Mouse (Mus musculus) layer of hippocampus, adult 9-11 months (tissue): ENCODE data around the gene Pdia3.
"Not testable (repeated sequence)": the region's sequence is repeated elsewhere in the genome, so short reads cannot be mapped to it uniquely, and the experiment has no call there.

Source experiments
- DNase-seq: peaks from one replicate; pipeline ENCODE4 v3.0.0; 2022

The Pdia3 gene

GRCm38 (mm10) chr2:121443068-121443349, 29.4 kb downstream of the Pdia3 start:
- no peak for DNase-seq

GRCm38 (mm10) chr2:121444178-121444577, 30.6 kb downstream of the Pdia3 start, which contains the start of gene Ell3:
Ell3 (minus strand) TSS chr2:121444278.
- no peak for DNase-seq

DNA sequence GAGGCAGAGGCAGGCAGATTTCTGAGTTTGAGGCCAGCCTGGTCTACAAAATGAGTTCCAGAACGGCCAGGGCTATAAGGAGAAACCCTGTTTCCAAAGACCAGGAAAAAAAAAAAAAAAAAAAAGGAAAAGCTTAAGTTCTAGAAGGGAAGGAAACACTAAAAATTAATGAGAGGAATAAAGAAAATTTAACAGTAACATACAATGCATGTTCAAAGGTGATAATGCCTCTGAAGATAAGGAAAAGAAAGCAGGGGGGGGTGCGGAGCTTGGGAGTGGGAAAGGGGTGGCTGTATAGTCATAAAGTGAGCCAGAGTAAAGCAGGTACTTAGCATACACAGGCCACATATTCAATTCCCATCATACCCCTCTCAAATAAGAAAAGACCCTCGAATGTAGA, 31.5 kb downstream of the Pdia3 start:
- no peak for DNase-seq

- no peak for DNase-seq
Measured at GRCm38 (mm10) chr2:121446506-121446905, 32.9 kb downstream of the Pdia3 start.

DNA sequence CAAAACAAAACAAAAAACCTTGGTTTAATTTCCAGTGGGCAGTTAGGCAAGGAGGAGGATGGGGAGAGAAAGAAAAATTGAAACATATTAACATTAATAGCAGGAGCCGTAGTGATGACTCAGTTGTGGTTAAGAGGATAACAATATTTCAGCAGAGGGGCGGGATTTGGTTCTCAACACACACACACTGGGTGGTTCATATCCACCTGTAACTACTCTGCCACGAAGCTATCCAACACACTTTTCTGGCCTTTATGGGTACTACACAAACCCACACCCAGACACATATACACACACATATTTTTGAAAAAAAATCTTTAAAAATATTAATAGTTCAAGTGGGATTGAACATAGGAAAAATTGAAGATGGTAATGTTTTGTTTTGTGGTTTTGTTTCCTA, 33.4 kb downstream of the Pdia3 start:
- DNase-seq: no peak

DNA sequence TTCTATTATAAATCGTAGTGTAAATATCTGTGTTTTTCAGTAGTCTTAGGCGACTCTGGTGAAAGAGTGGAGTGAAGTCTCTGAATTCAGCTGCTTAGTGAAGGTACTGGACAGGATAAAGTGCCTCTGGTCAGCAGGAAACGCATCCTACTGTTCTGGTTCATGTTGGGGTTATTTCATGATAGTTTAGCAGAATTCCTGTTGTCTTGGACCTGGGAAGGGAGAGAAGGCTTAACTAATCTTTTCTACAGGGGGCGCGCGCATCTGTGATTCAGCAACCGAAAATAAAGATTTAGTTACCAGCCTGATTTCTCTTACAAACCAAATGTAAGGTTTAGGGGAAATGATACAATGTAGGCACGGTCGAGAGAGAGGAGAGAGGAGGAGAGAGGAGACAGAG, 34.6 kb downstream of the Pdia3 start:
- DNase-seq: no peak

GRCm38 (mm10) chr2:121448739-121449535, 35.4 kb downstream of the Pdia3 start, which contains the start of gene Serf2:
Serf2 (plus strand) TSS chr2:121449195.
- DNase-seq: peak; percentile 100

DNA sequence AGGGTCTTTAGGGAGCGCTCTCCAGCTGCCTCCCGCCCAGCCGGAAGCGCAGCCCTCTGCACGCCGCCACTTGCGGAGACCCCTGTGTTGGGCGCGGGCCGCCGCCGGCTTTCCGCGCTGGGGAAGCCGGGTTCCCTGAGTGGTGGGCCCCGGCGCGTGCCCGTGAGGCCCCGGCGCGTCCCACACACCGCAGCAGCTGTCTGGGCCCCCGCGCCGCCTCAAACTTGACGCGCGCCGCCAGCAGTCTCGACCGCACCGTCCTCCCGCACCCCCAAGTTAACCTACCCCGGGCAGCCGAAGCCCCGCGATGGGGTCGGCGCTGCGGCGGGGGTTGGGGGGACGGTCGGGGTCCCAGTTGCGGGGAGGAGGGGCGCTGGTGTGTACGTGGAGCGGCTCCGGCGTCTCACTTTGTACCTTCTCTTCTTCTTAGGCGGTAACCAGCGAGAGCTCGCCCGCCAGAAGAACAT, 36.0 kb downstream of the Pdia3 start:
- DNase-seq: no peak

DNA sequence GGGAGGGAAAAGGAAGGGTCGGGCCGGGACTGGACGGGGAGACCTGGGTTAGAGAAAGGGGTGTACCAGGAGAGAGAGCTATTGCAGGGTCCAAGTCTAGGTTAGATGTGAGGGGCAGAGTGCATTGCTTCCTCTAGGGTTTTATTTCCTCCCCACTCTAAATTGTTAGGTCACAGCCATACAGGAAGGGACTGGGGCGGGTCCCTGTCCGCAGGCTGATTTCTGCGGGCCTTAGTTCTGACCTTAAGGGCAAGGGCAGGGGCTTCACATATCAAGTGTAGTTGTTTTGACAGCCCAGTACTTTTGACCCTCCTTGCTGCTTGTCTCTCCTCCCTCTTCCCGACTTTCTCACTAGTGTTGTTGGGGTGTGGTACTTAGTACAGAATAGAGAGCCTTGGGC, 36.5 kb downstream of the Pdia3 start:
- DNase-seq: no peak

GRCm38 (mm10) chr2:121452361-121452760, 38.8 kb downstream of the Pdia3 start:
- no peak for DNase-seq

- DNase-seq: no peak
Measured at GRCm38 (mm10) chr2:121452990-121453389, 39.4 kb downstream of the Pdia3 start, which contains the start of gene Hypk. Hypk (plus strand) TSS chr2:121453290.

DNA sequence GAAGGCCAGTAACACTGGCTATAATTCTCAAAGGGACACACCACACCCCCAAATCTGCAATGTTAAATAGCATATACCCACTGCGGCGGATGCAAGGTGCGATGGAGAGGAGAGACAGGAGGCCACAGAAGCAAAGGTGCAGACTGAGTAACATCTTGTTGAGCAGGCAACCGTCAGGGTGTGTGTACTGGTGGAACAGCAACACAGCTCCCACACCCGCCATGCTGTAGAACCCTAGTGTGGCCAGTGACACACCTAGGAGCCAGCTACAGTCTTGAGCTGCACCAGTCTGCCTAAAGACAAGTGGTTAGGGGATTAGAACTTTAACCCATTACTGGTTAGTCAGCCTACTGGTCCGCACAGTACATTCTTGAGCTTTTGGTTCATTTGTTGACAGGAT, 40.3 kb downstream of the Pdia3 start:
- no peak for DNase-seq

DNA sequence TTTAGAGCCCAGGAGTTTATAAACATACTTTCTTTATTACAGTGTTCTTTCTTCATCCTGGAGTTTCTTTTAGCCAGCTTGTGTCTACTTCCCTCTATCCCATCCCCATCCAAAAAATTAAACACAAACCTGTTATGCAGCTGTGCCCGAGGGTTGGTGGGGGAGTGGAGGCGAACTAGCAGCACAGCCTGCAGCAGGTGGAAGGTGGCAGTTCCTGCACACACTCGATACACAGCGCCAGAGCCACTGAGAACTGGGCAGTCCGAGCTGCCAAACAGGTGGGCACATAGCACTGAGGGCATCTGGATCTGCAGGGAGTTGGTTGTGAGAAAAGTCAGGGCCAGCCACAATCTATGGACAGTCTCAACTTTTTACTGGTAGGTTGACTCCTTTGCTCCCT, 42.0 kb downstream of the Pdia3 start:
- no peak for DNase-seq

DNA sequence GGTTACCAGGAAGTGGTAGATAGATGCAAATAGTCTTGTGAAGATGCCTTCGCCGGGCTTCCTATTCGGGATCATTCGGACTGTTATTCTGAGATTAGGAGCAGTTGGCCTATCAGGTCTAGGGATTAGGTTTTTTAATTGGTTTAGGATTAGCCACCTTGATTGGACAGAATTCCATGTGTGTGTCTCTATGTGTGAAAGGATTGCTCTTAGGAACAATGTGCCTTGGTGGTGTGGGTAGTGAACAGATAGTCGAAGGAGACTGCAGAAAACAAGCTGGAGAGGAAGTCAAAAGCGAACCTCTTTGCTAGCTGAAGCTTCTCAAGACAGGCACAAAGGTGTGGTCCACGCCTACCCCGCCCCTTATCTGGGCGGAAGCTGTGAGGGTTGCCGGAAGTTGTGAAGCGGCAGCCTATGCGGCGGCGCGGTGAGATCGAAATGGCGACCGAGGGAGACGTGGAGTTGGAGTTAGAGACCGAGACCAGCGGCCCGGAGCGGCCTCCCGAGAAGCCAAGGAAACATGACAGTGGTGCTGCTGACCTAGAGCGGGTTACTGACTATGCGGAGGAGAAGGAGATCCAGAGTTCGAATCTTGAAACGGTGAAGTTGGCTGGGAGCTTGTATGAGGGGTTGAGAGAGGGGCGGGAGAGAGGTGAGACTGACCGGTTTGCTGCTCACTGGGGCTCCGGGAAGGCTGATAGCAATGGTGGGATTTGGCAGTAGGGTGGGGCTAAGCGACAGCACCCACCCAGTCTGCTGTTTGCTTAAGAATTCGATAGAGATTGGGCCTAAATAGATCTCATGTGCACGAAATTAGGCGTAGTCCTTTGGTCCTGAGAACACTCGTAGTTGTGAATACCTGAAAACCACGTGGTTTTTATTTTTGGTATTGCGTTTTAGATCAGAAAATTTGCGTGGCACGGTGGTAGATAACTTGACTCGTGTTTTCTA, 43.4 kb downstream of the Pdia3 start, which contains the start of gene Serinc4:
Serinc4 (minus strand) TSS at position 90 of the 951 bp plus-strand sequence.
- peak; percentile 81 for DNase-seq

DNA sequence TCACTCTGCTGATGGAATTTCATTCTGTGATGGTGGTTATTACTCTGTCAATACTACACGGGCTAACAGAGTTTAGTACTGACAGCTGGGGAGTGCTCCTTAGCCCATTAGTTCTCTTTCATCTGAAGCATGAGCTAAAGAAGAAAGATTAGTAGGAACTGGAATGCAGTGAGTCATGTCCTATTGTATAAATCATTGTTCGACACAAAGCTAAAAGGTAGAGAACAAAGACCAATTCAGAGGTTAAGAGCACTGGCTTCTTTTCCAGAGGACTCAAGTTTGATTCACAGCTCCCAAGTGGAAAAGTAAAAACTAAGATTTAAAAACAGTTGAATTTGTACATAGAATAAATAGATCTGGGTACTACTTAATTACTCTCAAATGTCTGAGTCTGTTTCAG, 46.5 kb downstream of the Pdia3 start:
- DNase-seq: no peak

- not testable (repeated sequence) for DNase-seq
Measured at GRCm38 (mm10) chr2:121468982-121469381, 55.4 kb downstream of the Pdia3 start.

GRCm38 (mm10) chr2:121472783-121473182, 59.2 kb downstream of the Pdia3 start:
- DNase-seq: not testable (repeated sequence)

DNA sequence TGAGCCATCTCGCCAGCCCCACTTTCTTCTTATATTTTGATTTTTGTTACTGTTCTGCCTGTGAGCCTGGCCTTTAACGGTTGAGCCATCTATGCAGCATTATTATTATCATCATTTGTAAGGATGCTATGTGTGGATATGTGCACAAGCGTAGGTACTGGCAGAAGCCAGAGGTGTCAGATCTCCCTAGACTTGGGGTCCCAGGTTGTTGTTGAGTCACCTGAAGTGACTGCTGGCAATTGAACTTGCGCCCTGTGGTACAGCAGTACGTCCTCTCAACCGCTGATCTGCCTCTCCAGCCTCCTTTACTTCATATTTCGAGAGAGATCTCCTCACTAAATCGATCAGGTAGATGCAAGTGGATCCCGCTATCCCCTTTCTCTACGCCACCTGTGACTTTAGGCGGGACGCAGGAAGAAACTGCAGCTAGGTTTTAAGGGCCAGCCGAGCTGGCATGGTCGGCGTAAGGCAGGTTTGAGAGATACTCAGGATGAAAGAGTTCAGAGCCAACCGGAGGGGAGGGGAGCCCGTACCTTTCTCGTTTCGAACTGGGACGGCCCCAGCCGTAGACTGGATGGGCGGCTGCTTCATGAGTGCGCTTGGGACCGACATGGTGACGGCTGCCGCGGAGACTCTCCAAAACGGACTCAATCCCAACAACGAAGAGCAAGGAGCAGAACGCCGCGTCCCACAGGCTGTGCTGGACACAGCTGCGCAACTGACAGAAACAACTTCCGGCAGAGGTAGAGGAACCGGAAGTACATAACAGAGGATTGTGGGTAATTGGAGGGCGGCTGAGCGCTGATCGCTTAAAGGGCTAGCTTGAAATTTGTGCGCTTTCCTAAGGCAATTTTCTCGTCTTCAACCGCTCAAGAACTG, 60.0 kb downstream of the Pdia3 start, which contains the start of gene Mfap1b:
Mfap1b (minus strand) TSS at position 767 of the 879 bp plus-strand sequence.
- DNase-seq: peak; percentile 88

GRCm38 (mm10) chr2:121474180-121474535, 60.6 kb downstream of the Pdia3 start:
- no peak for DNase-seq

GRCm38 (mm10) chr2:121475306-121475705, 61.7 kb downstream of the Pdia3 start:
- DNase-seq: not testable (repeated sequence)

DNA sequence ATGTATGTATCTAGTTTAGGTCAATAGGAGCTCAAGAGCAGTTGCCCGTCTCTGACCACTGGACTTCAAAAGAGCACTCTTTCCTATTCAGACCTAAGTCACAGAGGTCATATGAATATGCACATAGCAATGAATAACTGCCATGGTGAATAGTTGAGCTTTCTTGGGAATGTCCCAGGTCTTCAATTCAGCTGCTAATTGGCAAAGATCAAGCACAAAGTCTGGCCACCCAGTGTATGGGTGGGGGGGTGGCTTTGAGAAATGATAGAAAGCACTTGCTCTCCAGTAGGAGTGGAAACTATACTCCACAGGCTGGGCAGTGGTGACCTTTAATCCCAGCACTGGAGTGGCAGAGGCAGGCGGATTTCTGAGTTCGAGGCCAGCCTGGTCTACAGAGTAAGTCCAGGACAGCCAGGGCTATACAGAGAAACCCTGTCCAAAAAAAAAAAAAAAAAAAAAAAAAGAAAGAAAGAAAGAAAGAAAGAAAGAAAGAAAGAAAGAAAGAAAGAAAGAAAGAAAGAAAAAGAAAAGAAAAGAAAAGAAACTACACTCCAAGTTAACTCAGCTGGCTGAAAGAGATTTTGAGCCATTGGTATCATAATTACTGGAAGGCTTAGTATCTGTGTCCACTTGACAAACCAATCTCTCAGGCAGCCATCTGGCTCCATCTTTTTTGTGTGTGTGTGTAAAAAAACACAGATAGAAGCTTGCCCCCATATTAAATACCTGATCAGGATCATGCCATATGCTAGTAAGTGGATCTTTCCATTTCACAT, 64.1 kb downstream of the Pdia3 start:
- DNase-seq: no peak

DNA sequence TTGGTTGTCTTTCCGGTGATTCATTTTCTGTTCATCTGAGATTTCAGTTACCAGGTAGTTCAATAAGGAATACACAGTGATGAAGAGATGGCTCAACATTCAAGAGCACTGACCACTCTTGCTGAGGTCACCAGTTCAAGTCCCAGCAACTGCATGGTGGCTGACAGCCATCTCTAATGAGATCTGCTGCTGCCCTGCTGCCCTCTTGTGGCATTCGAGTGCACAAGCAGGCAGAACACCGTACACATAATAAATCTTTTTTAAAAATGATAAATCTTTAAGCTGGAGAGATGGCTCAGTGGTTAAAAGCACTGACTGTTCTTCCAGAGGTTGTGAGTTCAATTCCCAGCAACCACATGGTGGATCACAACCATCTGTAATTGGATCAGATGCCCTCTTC, 66.9 kb downstream of the Pdia3 start:
- DNase-seq: no peak
